Mouse (Mus musculus): ENCODE measurements at regions not wholly inside any gene's neighbourhood (a gene's known extent, or its start where the extent isn't known, plus 50 kb on each side); places are given as distances from the start of the nearest gene placed in this dataset.

- peak; percentile 6 to 26 for DNase-seq
Measured at GRCm38 (mm10) chr10:92625781-92626180, 96.4 kb downstream of the Nedd1 start.

- no peak for DNase-seq
Measured at GRCm38 (mm10) chr10:92615684-92616379, 106.4 kb downstream of the Nedd1 start.

DNA sequence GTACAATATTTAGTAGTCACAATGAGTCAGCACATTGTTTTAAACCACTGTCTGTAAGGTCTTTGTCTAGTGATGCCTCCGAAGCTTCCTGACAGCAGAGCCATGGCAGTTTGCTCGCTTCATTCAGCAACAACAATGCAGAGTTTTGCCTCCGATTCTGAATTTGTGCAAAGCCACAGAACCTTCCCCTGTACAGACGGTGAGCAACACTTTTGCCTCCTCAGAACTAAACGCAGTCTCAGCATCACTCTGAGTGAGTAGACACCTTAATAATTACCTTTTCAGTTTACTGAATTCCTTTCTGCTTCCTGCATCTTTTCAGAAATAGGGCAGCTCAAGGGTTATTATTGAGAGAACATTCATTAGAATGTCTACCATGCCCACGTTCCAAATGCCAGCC lies 107.9 kb downstream of the Nedd1 start:
- no peak for DNase-seq

DNA sequence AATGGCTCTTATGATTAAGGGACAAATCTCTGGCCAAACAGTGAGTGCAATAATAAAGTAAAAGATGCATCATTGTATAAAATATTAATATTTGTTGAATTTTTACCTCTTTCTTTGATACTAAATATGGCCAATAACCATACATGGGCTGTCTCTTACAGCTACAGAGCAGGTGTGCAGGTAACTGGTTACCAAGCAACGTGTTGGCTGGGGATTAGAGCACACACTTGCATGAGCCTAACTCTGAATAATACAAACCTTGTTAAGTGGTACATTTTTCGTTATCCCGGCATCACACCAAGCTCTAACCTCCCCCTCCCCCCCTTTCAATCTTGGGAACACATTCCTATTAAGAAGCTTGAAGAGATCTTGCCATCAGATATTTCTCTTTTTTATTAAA lies 111.2 kb downstream of the Nedd1 start:
- DNase-seq = no peak

GRCm38 (mm10) chr10:92606761-92607160 lies 115.5 kb downstream of the Nedd1 start:
- DNase-seq = no peak

GRCm38 (mm10) chr10:92605646-92606045 lies 116.6 kb downstream of the Nedd1 start:
- no peak for DNase-seq

GRCm38 (mm10) chr10:92600116-92600515 lies 122.1 kb downstream of the Nedd1 start:
- no peak for DNase-seq

DNA sequence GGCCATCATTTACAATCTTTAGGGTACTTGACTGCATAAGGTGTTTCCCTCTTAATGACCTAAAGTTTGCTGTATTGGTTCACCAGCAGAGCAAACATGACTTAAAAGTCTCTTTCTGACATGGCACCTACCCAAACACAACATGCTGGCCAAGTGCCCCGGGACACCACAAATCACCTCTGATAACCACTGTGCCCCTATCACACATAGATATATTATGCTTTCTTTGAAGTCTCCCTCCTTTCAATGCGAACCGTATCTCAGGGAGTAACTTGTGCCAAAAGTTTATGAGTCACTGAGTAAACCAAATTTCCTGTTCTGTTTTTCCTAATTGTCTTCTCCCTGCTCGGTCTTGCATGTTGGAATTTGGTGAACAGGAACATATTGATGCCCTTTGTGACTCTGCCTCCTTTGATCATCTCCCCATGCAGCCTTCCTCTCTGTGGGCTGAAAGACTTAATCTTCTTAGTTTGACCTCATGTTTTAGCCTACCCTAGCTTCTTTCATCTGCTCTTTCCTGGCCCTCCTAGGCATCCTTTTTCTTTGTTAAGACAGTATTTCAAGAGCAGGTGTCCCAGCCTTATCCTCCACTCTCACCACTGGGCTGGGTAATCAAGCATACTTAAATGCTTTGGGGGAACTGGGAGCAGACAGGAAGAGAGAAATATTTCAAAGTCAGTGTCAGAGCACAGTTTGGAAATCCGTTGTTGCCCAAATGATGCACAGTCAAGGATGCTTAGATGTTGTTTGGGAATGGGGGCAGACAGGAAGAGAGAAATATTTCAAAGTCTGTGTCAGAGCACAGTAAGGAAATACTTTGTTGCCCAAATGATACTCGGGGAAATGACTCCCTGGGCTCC lies 126.5 kb downstream of the Nedd1 start:
- DNase-seq = no peak

DNA sequence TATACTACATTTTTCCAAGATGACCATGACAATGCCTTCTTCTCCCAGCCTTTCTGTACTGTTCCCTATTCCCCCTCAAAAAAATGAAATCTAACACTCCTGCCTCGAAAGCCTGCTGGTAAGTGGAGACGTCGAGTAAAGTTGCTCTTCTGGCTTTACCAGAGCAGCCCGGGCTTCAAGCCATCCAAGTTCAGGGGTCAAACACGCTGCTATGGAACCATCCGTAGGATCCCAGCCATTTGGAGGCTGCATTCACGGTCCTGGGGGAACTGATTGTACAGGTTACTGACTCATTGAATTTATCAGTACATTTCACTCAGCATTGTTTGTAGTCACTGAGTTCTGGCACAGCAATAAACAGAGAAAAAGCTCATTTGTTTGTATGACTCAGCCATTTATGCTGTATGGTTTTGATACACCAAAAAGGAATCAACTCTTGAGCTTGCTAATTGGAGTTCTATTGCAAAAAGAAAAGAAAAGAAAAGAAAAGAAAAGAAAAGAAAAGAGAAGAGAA lies 128.2 kb downstream of the Nedd1 start:
- DNase-seq = peak in 1 of 2 experiments; percentile 2

DNA sequence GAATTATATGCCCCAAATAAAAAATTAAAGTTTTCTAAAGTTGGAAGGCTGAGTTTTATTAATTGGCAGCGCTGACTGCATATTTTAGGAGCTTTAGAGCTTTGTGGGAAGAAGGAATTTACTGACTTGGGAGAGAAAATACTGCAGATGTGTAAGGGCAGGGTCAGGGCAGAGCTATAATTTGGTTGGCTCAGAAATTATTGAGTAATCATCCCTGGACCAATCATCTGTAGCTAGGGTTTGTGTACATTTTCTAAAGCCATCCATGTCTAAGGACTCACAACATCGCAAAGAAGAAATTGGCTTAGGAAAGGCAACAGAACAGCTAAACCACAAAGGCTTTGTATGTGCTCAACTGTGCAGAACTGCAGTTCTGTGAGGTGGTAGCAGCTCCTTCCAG lies 143.3 kb downstream of the Nedd1 start:
- no peak for DNase-seq

DNA sequence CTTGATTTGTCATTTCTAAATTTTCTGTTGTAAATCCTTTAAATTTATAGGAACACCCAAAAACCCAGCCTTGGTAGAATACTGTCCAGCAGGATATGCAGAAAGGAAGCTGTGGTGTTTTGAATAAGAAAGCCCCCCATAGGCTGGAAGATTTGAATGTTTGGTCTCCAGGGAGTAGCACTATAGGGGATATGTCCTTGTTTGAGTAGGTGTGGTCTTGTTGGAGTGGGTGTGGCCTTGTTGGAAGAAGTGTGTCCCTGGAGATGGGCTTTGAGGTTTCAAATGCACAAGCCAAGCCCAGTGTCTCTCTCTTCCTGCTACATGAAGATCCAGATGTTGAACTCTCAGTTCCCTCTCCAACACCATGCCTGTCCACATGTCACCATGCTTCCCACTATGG lies 151.7 kb downstream of the Nedd1 start:
- no peak for DNase-seq

- no peak for DNase-seq
Measured at GRCm38 (mm10) chr10:92557463-92557862, 164.8 kb downstream of the Nedd1 start.

GRCm38 (mm10) chr10:92556526-92557422 lies 165.4 kb downstream of the Nedd1 start:
- DNase-seq = peak; percentile 6 to 41

DNA sequence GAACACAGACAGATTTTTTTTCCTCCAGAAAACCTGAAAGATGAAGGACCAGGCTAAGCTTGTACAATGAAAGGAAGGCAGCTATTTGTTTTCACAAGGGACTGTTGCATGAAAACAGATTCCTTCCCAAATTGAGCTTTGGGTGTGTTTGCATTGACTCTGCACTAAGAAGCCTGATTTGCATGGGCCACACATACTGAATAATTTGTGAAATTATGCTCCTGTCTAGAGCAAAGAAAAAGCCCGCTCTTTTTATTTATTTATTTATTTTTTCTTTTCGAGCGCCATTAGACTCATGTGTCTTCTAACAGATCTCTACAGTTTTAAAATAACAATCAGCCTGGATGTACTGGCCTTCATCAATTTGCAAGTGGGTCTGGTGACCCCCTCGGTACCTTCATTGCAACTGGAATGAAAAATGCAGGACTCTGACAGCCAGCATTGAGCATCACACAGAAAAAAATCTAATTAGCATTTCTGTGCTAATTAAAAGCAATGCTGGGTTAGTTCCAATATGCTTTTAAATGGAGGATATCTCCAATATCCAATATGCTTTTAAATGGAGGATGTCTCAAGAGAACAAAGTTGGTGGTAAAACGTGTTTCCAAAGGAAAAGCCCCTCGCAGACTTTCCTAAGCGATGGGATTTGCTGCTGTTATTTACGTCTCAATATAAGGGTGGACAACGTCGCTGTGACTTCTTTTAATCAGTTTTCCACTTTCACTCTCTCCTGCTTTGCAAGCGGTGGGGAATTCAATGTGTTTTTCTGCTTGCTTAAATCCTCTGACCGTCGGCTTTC lies 166.3 kb downstream of the Nedd1 start:
- DNase-seq = peak in 1 of 2 experiments; percentile 4

GRCm38 (mm10) chr10:92553966-92554365 lies 168.3 kb downstream of the Nedd1 start:
- DNase-seq = no peak

GRCm38 (mm10) chr10:92548875-92549586 lies 173.2 kb downstream of the Nedd1 start:
- no peak for DNase-seq

GRCm38 (mm10) chr10:92538433-92538832 lies 183.8 kb downstream of the Nedd1 start:
- no peak for DNase-seq

- no peak for DNase-seq
Measured at GRCm38 (mm10) chr10:92516886-92517285, 205.3 kb downstream of the Nedd1 start.

- DNase-seq = no peak
Measured at GRCm38 (mm10) chr10:92511769-92512168, 210.5 kb downstream of the Nedd1 start.

GRCm38 (mm10) chr10:92510677-92511076 lies 211.5 kb downstream of the Nedd1 start:
- DNase-seq = no peak

DNA sequence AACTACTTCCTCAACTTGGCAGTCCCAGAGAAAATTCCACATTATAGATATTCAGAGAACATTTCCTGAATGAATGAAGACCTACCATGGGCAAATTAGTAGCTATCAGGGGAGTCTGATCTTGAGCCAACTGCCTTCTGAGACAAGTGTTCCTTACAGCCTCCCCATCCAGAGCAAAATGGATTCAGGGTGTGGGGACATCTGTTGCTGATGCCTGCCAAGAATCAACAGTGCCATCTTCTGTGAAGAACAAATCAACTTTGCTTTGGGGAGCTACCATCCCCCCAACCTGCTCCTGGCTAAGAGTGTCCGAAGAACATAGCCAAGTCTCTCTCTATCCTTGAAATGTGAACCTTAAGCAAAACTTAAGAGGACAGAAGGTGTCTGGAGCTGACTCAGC lies 217.9 kb downstream of the Nedd1 start:
- DNase-seq = peak; percentile 58 to 83

Data from cerebellum, postnatal 14 days (tissue).